Mouse (Mus musculus) cerebellum, adult 11-12 months (tissue): ENCODE results near the gene Cenph.
"Not testable (repeated sequence)": the region's sequence is repeated elsewhere in the genome, so short reads cannot be mapped to it uniquely, and the experiment has no call there.

Source experiments
- DNase-seq: peaks from one replicate; pipeline ENCODE4 v3.0.0; 2022

The Cenph gene

DNA sequence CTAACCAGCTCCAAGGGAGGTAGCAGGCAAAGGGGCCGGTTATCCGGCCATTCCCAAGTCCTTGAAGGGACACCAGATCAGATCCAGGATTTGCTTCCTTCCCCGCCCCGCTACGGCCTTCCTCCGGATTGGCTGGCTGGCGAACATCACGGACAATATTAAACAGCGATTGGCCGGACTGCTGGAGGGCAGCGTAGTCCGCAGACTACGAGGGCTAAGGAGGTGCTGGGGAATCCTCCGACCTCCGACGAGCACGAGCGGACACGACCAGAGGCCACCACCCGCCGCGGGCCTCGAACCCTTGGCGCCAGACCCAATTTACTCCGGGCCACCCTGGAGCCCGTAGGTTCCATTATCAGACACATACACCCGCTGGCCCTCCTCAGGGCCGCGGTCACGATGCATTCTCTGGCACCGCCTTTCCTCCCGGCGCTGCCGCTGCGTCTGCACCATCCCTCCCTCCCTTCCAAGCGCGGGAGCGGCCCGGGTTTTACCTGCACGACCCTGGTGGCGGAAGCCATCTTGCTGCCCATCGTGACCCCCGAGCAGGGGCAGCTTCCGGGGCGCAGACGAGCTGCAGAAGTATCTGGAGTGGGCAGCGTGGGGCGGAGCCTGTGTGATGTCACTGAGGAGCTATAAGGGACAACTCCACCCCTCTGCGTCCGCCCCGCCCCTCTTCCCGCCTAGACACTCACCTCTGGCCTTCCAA, 31.5 kb downstream of the Cenph start, which contains the start of gene Mrps36:
Mrps36 (minus strand) TSS at position 624 of the 709 bp plus-strand sequence.
- peak; percentile 98 for DNase-seq

DNA sequence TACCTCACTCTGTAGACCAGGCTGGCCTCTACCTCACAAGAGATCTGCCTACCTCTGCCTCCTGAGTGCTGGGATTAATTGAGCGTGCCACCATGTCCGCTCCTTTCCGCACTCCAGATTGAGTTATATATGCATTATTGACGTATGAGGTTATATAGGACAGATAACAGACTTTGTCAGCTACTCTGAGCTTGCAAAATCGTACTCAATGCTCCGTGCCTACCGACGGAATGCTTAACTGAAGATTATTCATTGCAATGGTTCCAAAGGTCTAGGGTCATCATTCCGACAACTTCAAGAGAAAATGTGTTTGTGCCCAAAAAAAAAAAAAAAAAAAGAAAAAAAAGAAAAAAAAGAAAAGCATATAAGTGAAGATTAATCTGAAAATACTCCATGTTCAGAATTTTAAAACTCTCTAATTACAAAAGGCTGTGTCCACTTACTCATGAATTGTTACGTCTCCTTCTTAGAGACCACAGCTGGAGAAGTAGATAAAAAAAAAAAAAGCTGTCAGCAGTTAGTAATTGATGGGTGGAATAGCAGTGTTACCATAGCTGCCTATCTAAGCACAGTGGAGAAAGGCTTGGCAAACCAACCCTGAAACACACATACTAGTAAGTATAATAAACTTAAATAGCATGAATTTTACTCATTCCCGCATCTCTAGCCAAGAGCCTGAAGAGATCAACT, 32.2 kb downstream of the Cenph start:
- DNase-seq = peak; percentile 22

DNA sequence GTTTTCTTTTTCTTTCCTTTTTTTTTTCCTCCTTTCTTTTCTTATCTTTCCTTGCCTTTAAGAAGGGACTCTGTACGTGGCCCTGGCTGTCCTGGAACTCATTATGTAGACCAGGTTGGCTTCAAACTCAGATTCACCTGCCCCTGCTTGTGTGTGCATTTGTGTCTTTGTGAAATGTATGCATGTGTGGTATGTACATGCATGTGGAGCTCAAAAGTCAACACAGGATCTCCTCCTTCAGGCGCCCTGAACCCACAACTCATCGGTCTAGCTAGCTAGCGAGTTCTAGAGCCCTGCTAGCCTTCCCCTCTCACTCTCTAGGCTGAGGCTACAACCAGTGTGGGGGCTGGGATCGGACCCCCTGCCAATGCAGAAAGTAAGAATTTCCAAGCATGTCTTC, 32.9 kb downstream of the Cenph start:
- DNase-seq = peak; percentile 32

DNA sequence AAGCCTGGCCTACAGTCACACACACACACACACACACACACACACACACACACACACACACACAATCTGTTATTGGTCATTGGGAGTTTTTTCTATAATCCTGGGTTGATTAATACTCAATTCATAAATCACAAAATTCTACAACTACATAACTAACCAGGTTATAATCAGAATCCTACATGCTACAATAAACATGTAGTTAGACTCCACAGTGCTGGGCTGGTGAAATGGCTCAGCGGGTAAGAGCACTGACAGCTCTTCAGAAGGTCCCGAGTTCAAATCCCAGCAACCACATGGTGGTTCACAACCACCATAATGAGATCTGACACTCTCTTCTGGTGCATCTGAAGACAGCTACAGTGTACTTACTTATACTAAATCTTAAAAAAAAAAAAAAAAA, 42.9 kb downstream of the Cenph start:
- no peak for DNase-seq

DNA sequence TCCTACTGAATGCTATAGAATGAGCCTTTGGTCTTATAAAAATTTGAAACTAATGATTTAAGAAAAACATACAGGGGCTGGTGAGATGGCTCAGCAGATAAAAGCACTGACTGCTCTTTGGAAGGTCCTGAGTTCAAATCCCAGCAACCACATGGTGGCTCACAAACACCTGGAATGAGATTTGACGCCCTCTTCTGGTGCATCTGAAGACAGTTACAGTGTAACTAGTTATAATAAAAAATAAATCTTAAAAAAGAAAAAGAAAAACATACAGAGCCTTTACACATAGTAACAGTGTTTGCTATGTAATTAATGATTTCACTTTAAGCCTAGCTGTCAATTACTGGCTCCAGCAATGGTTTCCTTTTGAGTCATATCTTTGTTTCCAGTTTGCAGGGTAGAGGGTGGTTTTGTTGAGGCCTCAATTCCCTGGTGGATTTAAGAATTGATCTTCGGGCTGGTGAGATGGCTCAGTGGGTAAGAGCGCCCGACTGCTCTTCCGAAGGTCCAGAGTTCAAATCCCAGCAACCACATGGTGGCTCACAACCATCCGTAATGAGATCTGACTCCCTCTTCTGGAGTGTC, 44.1 kb downstream of the Cenph start:
- DNase-seq = not testable (repeated sequence)

DNA sequence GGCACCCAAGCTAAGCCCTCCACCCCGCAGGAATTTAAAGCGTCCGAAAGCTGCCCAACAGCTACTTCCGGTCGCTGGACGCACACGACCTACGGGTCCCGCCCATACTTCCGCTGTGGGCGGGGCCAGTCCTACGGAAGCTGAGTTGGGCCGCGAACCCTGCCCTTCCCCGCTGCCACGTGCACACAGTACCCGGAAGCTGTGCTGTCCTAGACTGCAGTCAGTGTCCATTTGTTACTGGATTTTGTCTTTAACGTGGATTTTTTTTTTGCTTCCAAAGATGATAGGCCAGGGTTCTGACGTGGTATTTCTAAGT, 44.9 kb downstream of the Cenph start, which contains the start of gene Cdk7:
Cdk7 (minus strand) TSS at position 79 of the 316 bp plus-strand sequence.
- DNase-seq = peak; percentile 90

DNA sequence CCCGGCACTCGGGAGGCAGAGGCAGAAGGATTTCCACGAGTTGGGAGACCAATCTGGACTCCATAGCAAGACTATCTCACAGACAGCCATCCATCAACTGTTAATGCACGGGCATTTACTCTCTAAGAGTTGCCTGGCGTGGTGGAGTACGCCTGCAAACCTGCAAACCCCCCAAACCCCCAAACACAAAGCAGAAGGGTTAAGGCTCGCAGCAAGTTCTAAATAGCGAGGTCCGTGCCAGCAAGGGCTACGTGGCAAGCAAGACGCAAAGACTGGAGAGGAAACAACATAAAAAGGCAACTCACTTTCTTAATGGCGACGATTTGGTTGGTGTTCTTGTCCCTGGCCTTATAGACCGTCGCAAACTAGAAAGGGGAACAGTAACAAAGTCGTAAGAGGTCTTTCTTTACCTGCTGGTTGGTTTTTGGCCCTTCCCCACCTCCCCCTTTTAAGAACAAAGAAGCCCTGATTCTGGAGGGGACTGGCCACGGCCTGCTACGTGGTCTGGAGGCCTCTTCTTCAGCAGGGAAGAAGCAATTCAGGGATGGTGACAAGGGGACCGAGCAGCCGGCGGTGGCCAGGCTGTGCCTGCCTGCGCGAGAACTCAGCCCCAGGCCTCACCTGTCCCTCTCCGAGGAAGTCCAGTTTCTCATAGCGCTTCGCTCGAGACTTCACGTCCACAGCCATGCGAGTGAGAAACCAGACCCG, 45.4 kb downstream of the Cenph start:
- DNase-seq = peak; percentile 36

DNA sequence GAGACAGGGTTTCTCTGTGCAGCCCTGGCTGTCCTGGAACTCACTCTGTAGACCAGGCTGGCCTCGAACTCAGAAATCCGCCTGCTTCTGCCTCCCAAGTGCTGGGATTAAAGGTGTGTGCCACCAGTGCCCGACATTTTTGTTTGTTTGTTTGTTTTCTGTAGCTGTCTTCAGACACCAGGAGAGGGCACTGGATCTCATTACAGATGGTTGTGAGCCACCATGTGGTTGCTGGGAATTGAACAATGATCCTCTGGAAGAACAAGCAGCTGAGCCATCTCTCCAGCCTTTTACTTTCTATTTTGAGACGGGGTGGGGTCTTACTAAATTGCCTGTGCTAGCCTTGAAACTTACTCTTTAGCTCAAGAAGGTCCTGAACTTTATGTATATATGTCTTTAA, 47.2 kb downstream of the Cenph start:
- not testable (repeated sequence) for DNase-seq

DNA sequence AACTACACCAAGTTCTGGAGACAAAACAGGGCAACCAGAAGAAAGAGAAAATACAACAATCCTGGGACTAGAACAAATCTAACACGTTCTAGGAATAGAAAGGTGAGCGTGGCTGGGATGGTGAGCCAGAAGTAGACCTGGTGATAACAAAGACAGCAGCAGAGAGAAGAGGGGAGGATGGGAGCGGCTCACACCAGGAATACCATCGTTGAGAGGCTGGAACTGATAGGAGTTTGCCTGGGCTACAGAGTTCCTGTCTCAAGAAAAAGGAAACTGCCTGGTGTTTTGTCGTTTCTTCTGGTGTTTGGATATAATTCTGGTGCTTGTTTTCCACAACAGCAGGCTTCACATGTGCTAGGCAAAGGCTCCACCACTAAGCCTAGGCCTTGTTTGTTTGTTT, 47.6 kb downstream of the Cenph start:
- DNase-seq = no peak

DNA sequence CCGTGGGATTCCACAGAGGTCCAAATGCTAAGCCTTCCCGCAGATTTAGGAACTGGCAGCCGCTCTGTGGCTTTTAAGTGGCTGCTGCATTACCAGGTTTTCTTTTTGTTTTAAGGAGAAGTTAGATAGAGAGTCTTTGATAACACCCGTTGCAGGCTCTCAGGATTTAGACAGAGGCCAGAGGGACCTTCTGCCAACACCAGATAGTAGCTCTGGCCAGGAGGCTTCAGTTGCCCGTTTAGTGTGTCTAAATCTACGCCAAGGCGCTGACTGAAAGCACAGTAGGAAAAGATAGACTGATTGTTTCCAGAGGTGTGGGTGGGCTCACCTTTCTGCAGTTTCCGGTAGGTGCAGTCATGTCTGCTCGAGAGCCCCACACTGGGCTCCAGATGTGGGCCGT, 50.5 kb downstream of the Cenph start:
- no peak for DNase-seq

DNA sequence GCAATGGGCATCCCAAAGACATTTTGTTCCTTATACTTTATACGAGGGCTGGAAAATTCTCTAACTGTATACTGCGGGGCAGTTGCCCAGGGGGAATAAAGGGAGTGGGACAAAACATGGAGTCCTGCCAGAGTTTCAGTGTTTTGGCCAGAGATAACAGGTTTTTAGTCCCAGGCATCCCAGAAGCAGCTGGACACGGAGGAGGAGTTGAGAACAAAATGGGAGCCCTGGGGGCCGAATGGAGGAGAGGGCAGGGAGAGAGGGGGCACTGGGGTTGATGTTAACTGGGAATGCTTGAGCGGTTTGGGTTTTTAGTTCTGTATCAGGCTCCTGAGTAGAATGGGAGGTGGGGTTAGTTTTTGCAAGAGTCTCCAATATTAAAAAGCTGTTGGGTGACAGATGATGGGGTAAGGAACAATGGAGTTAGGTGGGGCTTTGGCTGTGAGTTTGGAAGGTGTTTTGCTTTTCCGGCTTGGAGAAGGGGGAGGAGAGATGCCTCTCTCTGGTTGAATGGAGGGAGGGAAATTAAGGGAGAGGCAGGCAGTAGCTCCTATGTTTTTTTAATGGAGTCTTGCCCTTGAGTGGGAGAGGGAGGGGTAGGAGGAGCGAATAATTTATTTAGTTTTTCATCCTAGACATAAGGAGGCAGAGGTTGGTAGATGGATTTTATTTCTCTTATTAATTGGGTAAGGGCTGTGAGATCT, 51.5 kb downstream of the Cenph start:
- DNase-seq = no peak

DNA sequence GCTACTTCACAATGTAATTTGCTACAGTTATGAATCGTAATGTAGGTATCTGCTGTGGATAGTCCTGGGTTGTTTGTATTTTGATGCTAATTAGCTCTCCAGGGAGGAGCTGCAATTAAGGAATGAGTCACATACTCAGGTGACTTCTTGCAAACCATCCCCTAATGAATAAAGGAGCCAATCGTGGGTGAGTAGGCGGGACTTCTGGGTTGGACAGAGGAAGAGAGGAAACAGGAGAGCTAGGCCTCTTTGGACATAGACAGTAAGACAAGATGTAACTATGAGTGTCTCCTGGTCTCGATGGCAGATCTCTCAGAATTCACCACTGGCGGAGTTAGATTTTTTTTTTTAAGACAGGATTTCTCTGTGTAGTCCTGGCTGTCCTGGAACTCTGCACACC, 54.0 kb downstream of the Cenph start:
- DNase-seq = no peak

DNA sequence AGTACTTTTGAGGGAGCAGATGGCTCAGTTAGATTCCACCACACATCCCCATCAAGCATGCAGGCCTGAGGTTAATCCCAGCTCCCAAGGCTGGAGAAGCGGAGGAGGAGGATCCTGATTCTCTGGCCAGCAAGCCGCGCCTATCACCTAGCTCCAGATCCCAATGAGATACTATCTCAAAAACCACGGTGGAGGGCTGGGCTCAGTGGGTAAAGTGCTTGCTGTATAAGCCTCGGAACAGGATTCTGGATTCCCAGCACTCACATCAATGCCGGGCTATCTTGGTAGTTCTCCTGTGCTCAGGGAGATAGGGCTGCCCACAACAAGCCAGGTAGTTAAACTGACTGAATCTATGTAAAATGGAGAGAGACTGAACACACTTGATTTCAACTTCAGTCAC, 60.2 kb downstream of the Cenph start:
- DNase-seq = no peak
